Mouse (Mus musculus): ENCODE measurements around the gene Ythdf2. TPM values are rescaled to one million over a fixed set of nuclear protein-coding genes. Genes with fewer than 3 reads are reported as not detected.
A peak's percentile ranks its signal among the peaks of the same experiment; 100 is the strongest.
"Not testable (repeated sequence)": the region's sequence is repeated elsewhere in the genome, so short reads cannot be mapped to it uniquely, and the experiment has no call there.

Ythdf2 gene
- polyA plus RNA-seq, 1 experiment from 2014 or later = 155 TPM

DNA sequence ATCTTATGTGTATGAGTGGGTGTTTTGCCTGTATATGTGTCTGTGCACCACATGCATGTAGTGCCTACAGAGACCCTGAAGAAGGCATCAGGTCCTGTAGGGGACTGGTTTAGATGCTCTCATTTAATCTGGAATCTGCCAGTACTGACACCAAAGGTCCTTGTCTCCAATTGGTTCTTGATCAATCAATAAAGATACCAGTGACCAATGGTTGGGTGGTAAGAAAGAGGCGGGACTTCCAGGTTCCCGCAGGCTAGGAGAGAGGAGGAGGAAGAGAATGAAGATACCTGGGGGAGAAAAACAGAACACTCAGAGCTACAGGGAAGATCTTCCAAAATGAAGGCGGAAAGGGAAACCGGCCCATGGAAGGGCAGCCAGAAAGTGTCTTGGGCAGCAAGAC is 26.3 kb upstream of the Ythdf2 start:
- H3K9me3 ChIP-seq = no peaks in the 10 kb centered on the region
- DNase-seq (ENCODE audit: low spot score) = no peak
- 88% methylated on average over 4 of the region's 4 CpGs for WGBS
- H3K4me3 ChIP-seq = no peak overlapping the region
- H3K27ac ChIP-seq (replicated peaks) = no peak overlapping the region
- H3K27me3 ChIP-seq (replicated peaks; ENCODE audit: low read depth, poor library complexity, severe bottlenecking) = no peaks in the 10 kb centered on the region
- H3K4me1 ChIP-seq = no peaks in the 10 kb centered on the region
- H3K36me3 ChIP-seq (replicated peaks) = peaks cover 100% of the 10 kb centered on the region

GRCm38 (mm10) chr4:132234710-132235109 is 22.6 kb upstream of the Ythdf2 start:
- 92% methylated on average over 8 of the region's 8 CpGs for WGBS
- no peak for DNase-seq (ENCODE audit: low spot score)
- H3K27me3 ChIP-seq (replicated peaks; ENCODE audit: low read depth, poor library complexity, severe bottlenecking) = no peaks in the 10 kb centered on the region
- H3K4me3 ChIP-seq = no peak overlapping the region
- no peaks in the 10 kb centered on the region for H3K4me1 ChIP-seq
- no peak overlapping the region for H3K27ac ChIP-seq (replicated peaks)
- peaks cover 100% of the 10 kb centered on the region for H3K36me3 ChIP-seq (replicated peaks)
- no peaks in the 10 kb centered on the region for H3K9me3 ChIP-seq

DNA sequence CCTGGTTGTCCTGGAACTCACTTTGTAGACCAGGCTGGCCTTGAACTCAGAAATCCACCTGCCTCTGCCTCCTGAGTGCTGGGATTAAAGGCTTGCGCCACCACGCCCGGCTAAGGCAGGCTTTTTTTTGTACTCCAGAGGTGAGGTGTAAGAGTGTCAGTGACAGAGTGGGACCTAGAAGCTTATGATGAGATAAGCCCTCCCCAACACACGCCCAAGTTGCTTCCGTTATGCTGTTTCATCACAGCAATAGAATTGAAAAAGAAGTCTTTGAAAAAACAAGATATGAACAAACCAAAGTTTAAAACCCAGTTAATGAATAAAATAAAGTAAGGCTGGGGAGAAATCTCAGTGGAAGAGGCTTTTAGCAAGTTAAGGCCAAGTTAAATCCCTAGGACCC is 18.3 kb upstream of the Ythdf2 start:
- no peak for DNase-seq (ENCODE audit: low spot score)
- Histone ChIP-seq H3K27me3 (replicated peaks; ENCODE audit: low read depth, poor library complexity, severe bottlenecking) (no peaks in the 10 kb centered on the region), H3K36me3 (replicated peaks) (peaks cover 99% of the 10 kb centered on the region), H3K27ac (replicated peaks) (no peak overlapping the region), H3K4me3 (no peak overlapping the region), H3K9me3 (no peaks in the 10 kb centered on the region), H3K4me1 (no peaks in the 10 kb centered on the region)
- WGBS = 93% methylated on average over 5 of the region's 5 CpGs

- not testable (repeated sequence) for H3K27me3 ChIP-seq (replicated peaks; ENCODE audit: low read depth, poor library complexity, severe bottlenecking); H3K4me1 ChIP-seq; H3K4me3 ChIP-seq; H3K27ac ChIP-seq (replicated peaks); DNase-seq (ENCODE audit: low spot score); H3K9me3 ChIP-seq
- H3K36me3 ChIP-seq (replicated peaks) = peaks cover 53% of the 10 kb centered on the region
- WGBS = 94% methylated on average over 5 of the region's 5 CpGs
These were observed 9.9 kb upstream of the Ythdf2 start for GRCm38 (mm10) chr4:132222001-132222400.

GRCm38 (mm10) chr4:132218439-132218838 is 6.3 kb upstream of the Ythdf2 start:
- not testable (repeated sequence) for H3K27me3 ChIP-seq (replicated peaks; ENCODE audit: low read depth, poor library complexity, severe bottlenecking); H3K4me1 ChIP-seq; H3K9me3 ChIP-seq; DNase-seq (ENCODE audit: low spot score); H3K27ac ChIP-seq (replicated peaks); H3K4me3 ChIP-seq
- WGBS = 67% methylated on average over 6 of the region's 6 CpGs
- H3K36me3 ChIP-seq (replicated peaks) = peaks cover 18% of the 10 kb centered on the region

DNA sequence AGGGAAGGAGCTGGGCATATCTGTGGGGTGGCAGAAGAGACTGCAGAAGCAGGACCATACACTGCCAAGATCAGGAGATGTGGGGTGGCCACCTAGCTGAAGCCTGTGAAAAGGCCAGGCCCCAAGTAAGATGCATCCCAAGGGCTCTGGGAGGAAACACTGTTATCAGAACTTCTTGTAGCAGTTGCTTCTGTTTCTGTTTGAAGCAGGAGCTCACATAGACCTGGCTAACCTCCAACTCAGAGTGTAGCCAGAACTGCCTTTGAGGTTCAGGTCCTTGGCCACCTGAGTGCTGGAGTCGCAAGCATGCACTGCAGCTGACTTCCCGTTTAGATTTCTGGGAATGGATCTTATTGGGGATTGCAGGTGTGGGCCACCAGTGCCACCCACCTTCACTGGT is 5.7 kb upstream of the Ythdf2 start:
- 88% methylated on average over 2 of the region's 2 CpGs for WGBS
- no peak overlapping the region for H3K27ac ChIP-seq (replicated peaks)

GRCm38 (mm10) chr4:132216602-132217001 is 4.5 kb upstream of the Ythdf2 start:
- peaks cover 6% of the 10 kb centered on the region for H3K4me1 ChIP-seq
- 81% methylated on average over 1 of the region's 1 CpGs for WGBS
- no peak overlapping the region for H3K4me3 ChIP-seq
- H3K9me3 ChIP-seq = no peaks in the 10 kb centered on the region
- DNase-seq (ENCODE audit: low spot score) = no peak
- H3K27me3 ChIP-seq (replicated peaks; ENCODE audit: low read depth, poor library complexity, severe bottlenecking) = no peaks in the 10 kb centered on the region
- no peak overlapping the region for H3K27ac ChIP-seq (replicated peaks)
- H3K36me3 ChIP-seq (replicated peaks) = 0 out of 2 replicates have a peak, but pooled peaks cover 3% of the 10 kb centered on the region

More for the DNA sequence above, 5.7 kb upstream of the Ythdf2 start:
- Histone ChIP-seq H3K27me3 (replicated peaks; ENCODE audit: low read depth, poor library complexity, severe bottlenecking) (no peaks in the 10 kb centered on the region), H3K9me3 (no peaks in the 10 kb centered on the region), H3K36me3 (replicated peaks) (peaks cover 12% of the 10 kb centered on the region; the same call in 1 of the 2 replicates), H3K4me1 (no peaks in the 10 kb centered on the region), H3K4me3 (no peak overlapping the region)
- DNase-seq (ENCODE audit: low spot score) = no peak

DNA sequence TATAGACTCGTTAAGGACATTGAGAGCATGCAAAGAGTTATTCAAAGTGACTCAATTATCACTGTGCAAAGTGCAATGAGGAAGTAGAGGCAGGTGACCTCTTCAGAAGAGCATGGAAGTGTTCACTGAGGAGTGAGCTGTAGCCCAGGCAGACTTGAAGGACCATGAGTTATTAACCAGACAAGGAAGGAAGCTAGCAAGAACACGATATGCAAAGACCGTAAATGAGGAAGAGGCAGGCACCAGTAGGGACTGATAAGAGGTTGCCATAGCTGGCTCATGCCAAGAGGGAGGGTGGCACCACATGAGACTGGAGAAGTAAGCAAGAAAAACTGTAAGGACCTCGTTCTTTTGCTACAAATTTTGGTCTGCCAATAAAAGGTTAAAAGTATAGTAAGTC is 2.7 kb upstream of the Ythdf2 start:
- 76% methylated on average over 4 of the region's 4 CpGs for WGBS
- Histone ChIP-seq H3K27ac (replicated peaks) (no peak overlapping the region), H3K27me3 (replicated peaks; ENCODE audit: low read depth, poor library complexity, severe bottlenecking) (no peaks in the 10 kb centered on the region), H3K4me1 (peaks cover 16% of the 10 kb centered on the region), H3K36me3 (replicated peaks) (peaks cover 11% of the 10 kb centered on the region), H3K4me3 (no peak overlapping the region), H3K9me3 (no peaks in the 10 kb centered on the region)
- DNase-seq (ENCODE audit: low spot score) = no peak

DNA sequence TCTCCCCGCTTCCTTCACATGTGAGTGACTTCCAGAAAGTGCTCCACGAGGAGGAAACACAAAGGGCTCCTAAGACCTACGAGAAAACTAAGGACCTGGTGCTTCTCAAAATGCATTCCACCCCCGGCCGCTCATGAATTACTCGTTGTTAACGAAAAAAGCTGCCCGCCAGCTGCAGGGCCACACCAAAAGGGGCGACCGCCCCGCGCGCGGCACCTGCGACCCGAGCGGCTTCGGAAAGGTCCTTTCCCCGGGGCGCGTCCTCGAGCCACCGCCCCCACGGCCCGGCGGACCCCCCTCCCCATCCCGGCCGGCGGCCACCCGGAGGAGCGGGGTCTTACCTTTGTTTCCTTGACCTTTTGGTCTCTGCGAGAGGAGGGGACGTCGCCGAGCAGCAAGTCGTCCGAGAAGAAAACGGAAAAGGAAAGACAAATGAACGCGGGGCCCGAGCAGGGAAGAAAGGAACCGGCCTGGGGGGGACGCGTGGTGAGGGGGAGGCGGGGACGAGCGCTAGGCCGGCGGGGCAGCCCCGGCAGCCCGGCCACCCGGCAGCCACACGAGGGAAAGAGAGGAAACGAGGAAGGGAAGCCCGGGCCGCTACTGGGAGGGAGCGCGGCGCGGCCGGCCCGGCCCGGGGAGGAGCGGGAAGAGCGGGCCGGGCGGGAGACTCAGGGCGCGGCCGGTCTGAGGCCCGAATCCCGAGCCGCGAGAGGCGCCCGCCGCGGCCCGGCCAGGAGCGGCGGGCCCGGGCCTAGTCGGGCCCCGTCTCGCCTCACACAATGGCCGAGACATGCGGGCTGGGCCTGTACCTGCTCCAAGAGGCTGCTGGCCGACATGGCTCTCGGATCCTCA is 786 bp downstream of the Ythdf2 start:
- peak overlapping the region; percentile 100 for H3K4me3 ChIP-seq
- WGBS = under 1% methylated on average over 89 of the region's 89 CpGs
- peaks cover 28% of the 10 kb centered on the region for H3K4me1 ChIP-seq
- H3K36me3 ChIP-seq (replicated peaks) = peaks cover 46% of the 10 kb centered on the region
- peak overlapping the region; percentile 99 for H3K27ac ChIP-seq (replicated peaks)
- H3K27me3 ChIP-seq (replicated peaks; ENCODE audit: low read depth, poor library complexity, severe bottlenecking) = no peaks in the 10 kb centered on the region
- peak; percentile 64 for DNase-seq (ENCODE audit: low spot score)
- H3K9me3 ChIP-seq = no peaks in the 10 kb centered on the region

GRCm38 (mm10) chr4:132210325-132210724 is 1.8 kb downstream of the Ythdf2 start:
- WGBS = 64% methylated on average over 2 of the region's 2 CpGs
- H3K9me3 ChIP-seq = no peaks in the 10 kb centered on the region
- no peaks in the 10 kb centered on the region for H3K27me3 ChIP-seq (replicated peaks; ENCODE audit: low read depth, poor library complexity, severe bottlenecking)
- H3K4me3 ChIP-seq = peak overlapping the region; percentile 100
- peaks cover 56% of the 10 kb centered on the region for H3K36me3 ChIP-seq (replicated peaks)
- peaks cover 28% of the 10 kb centered on the region for H3K4me1 ChIP-seq
- peak overlapping the region; percentile 99 for H3K27ac ChIP-seq (replicated peaks)
- no peak for DNase-seq (ENCODE audit: low spot score)

DNA sequence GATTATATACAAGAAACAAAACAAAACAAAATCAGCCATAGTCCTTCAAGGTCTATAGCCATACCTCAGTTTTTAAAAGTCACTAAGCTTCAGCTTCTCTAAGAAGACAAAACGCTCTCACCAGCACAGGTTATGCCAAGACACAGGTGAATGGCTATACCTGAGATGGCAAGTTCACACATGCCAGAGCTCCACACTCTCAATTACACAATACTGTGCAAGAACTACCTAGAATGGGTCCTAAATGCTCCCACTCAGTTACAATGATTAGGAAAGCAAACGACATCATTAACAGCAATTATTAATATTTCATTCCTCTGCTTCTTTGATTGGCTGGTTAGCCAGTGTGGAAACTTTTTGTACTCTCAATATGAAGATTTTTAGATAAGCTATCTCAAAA is 2.8 kb downstream of the Ythdf2 start:
- Histone ChIP-seq H3K9me3 (no peaks in the 10 kb centered on the region), H3K36me3 (replicated peaks) (peaks cover 66% of the 10 kb centered on the region), H3K4me3 (peak overlapping the region; percentile 100), H3K27ac (replicated peaks) (no peak overlapping the region), H3K27me3 (replicated peaks; ENCODE audit: low read depth, poor library complexity, severe bottlenecking) (no peaks in the 10 kb centered on the region), H3K4me1 (peaks cover 28% of the 10 kb centered on the region)
- 89% methylated on average over 2 of the region's 2 CpGs for WGBS
- no peak for DNase-seq (ENCODE audit: low spot score)

DNA sequence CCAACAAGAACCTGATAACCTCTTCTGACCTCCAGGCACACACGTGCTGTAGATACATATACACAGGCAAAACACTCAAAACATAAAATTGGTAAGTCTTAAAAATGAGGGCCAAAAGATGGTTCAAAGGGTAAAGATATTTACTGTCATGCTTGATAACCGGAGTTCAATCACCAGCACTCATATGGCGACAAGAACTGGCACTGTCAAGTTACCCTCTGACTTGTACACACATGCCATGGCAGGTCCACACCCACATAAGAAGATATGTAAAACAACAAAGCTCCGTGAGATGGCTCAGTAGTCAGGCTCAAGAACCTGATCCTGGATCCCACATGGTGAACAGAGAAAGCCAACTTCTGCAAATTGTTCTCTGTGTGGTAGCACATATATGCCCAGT is 4.8 kb downstream of the Ythdf2 start:
- H3K27me3 ChIP-seq (replicated peaks; ENCODE audit: low read depth, poor library complexity, severe bottlenecking) = no peaks in the 10 kb centered on the region
- H3K4me1 ChIP-seq = peaks cover 25% of the 10 kb centered on the region
- no peak for DNase-seq (ENCODE audit: low spot score)
- H3K27ac ChIP-seq (replicated peaks) = no peak overlapping the region
- 92% methylated on average over 4 of the region's 4 CpGs for WGBS
- peaks cover 86% of the 10 kb centered on the region for H3K36me3 ChIP-seq (replicated peaks)
- H3K9me3 ChIP-seq = no peaks in the 10 kb centered on the region
- no peak overlapping the region for H3K4me3 ChIP-seq

DNA sequence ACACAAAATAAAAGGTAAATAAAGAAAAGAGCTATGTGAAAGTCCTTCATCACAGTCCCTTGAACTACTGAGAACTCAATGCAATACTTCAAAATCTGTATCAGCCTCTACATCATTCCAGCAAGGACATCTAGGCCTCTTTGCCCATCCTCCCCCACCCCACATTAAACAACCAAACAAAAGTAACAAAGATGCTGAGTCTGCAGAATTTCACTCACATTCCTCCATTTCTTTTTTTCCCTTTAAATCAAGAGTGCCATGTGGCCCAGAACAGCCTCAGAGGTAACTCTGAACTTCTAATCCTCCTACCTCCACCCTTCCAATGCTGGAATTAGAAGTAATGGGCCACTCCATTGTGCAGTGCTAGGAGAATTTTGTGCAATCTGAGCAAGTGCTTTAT is 13.3 kb downstream of the Ythdf2 start:
- Histone ChIP-seq H3K4me3 (no peak overlapping the region), H3K27me3 (replicated peaks; ENCODE audit: low read depth, poor library complexity, severe bottlenecking) (no peaks in the 10 kb centered on the region), H3K36me3 (replicated peaks) (peaks cover 97% of the 10 kb centered on the region), H3K9me3 (no peaks in the 10 kb centered on the region), H3K4me1 (peaks cover 10% of the 10 kb centered on the region), H3K27ac (replicated peaks) (no peak overlapping the region)
- no peak for DNase-seq (ENCODE audit: low spot score)
